Mouse (Mus musculus): ENCODE data around the gene Brinp3. TPM values are rescaled to one million over a fixed set of nuclear protein-coding genes. Genes with fewer than 3 reads are reported as not detected.

Brinp3 gene
- polyA plus RNA-seq, 1 experiment from 2014 or later, result 0.13 TPM

DNA sequence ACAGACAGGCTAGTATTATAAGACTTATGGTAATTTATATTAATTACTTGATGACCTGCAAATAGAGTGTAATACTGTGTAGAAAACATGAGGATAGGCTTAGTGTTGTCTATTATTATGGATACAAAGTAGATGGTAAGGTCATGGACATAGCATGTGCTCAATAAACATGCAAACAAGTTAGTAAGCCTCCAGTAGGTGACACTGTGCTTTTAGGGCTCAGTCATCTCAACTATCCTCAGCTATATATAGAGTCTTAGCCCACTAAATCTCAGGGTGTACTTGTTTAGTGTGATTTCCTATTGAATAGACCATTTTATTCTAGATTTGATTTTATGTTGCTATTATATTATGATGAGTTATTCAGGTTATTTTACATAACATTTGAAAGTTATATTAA, 34.0 kb downstream of the Brinp3 start:
- H3K4me2 ChIP-seq, result no peak overlapping the region
- no peaks in the 10 kb centered on the region for H3K4me1 ChIP-seq (ENCODE audit: control insufficient read depth, insufficient read depth, low read length)
- H3K9me3 ChIP-seq (replicated peaks; ENCODE audit: control insufficient read depth, low read length), result no peaks in the 10 kb centered on the region
- no peak overlapping the region for H3K27ac ChIP-seq (ENCODE audit: low read depth, low read length)
- H3K36me3 ChIP-seq (ENCODE audit: control insufficient read depth, insufficient read depth, low read length), result no peaks in the 10 kb centered on the region
- ATAC-seq (replicated peaks; ENCODE audit: insufficient number of reproducible peaks, low FRiP score, low TSS enrichment), result no peak
- no peak overlapping the region for H3K9ac ChIP-seq (ENCODE audit: low read depth, low read length)
- H3K4me3 ChIP-seq (ENCODE audit: low read depth, low read length), result no peak overlapping the region
- no peaks in the 10 kb centered on the region for H3K27me3 ChIP-seq (ENCODE audit: control insufficient read depth, insufficient read depth, low read length)

DNA sequence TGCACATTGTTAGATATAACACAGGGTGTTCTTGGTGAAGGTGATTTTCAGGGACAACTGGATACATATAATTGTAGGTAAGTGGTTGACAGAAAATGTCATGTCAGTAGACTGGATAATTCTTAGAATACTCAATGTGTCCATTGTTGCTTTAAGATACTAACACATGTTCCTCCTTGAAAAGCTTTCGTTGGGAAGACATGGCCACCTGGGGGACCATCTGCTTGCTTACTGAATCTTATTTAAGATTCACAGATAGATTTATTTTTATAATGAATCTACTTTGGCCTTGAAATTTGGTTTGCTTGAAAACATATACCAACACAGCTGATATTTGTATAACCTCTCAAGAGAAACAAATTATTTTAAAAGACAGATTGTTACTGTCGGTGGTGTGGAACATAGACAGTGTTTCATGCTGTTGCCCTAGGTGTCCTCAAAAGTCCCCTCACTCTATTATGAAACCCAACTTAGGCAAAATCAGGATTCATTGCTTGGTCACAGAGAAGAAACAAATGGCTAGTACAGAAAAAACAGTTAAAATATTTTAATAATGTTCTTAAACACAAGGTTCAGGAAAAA, 52.4 kb downstream of the Brinp3 start:
- Histone ChIP-seq H3K27me3 (ENCODE audit: control insufficient read depth, insufficient read depth, low read length) (no peaks in the 10 kb centered on the region), H3K9me3 (replicated peaks; ENCODE audit: control insufficient read depth, low read length) (no peaks in the 10 kb centered on the region), H3K36me3 (ENCODE audit: control insufficient read depth, insufficient read depth, low read length) (no peaks in the 10 kb centered on the region), H3K4me1 (ENCODE audit: control insufficient read depth, insufficient read depth, low read length) (no peaks in the 10 kb centered on the region), H3K4me2 (no peak overlapping the region), H3K4me3 (ENCODE audit: low read depth, low read length) (no peak overlapping the region), H3K27ac (ENCODE audit: low read depth, low read length) (no peak overlapping the region), H3K9ac (ENCODE audit: low read depth, low read length) (no peak overlapping the region)
- 75% methylated on average over 2 of the region's 2 CpGs for WGBS (ENCODE audit: insufficient replicate concordance)
- no peak for ATAC-seq (replicated peaks; ENCODE audit: insufficient number of reproducible peaks, low FRiP score, low TSS enrichment)

DNA sequence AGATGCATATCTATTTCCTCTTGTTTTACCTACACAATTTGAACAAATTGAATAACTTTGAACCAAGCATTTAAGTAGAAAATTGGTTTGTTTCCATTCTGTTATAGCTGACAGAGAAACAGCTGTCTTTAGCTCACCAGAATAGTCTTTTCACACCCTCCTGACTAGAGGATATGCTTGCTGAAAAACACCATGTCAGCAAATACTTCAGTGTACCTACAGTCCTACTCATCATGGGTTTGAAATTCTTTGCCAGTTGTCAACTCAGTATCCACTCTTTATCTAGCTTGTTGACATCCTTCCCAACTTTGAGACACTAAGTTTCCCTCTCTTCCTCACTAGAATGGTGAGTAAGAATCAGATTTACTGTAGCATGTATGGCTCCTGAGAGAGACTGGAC, 62.4 kb downstream of the Brinp3 start:
- H3K27me3 ChIP-seq (ENCODE audit: control insufficient read depth, insufficient read depth, low read length), result no peaks in the 10 kb centered on the region
- no peaks in the 10 kb centered on the region for H3K9me3 ChIP-seq (replicated peaks; ENCODE audit: control insufficient read depth, low read length)
- H3K4me1 ChIP-seq (ENCODE audit: control insufficient read depth, insufficient read depth, low read length), result no peaks in the 10 kb centered on the region

DNA sequence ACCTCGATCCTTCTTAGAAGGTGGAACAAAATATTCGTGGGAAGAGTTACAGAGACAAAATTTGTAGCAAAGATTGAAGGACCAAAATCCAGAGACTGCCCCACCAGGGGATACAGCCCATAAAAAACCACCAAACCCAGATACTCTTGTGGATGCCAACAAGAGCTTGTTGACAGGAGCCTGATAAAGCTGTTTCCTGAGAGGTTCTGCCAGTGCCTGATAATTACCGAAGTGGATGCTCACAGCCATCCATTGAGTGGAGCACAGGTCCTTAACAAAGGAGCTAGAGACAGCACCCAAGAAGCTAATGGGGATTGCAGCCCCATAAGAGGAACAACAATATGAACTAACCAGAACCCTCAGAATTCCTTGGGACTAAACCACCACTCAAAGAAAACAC, 67.6 kb downstream of the Brinp3 start:
- no peak for ATAC-seq (replicated peaks; ENCODE audit: insufficient number of reproducible peaks, low FRiP score, low TSS enrichment)
- Histone ChIP-seq H3K9me3 (replicated peaks; ENCODE audit: control insufficient read depth, low read length) (no peaks in the 10 kb centered on the region), H3K9ac (ENCODE audit: low read depth, low read length) (no peak overlapping the region), H3K4me3 (ENCODE audit: low read depth, low read length) (no peak overlapping the region), H3K27ac (ENCODE audit: low read depth, low read length) (no peak overlapping the region), H3K36me3 (ENCODE audit: control insufficient read depth, insufficient read depth, low read length) (no peaks in the 10 kb centered on the region), H3K4me1 (ENCODE audit: control insufficient read depth, insufficient read depth, low read length) (no peaks in the 10 kb centered on the region), H3K4me2 (no peak overlapping the region), H3K27me3 (ENCODE audit: control insufficient read depth, insufficient read depth, low read length) (no peaks in the 10 kb centered on the region)
- 57% methylated on average over 3 of the region's 3 CpGs for WGBS (ENCODE audit: insufficient replicate concordance)

More for the DNA sequence above, 62.4 kb downstream of the Brinp3 start:
- Histone ChIP-seq H3K4me3 (ENCODE audit: low read depth, low read length) (no peak overlapping the region), H3K9ac (ENCODE audit: low read depth, low read length) (no peak overlapping the region), H3K36me3 (ENCODE audit: control insufficient read depth, insufficient read depth, low read length) (no peaks in the 10 kb centered on the region), H3K4me2 (no peak overlapping the region), H3K27ac (ENCODE audit: low read depth, low read length) (no peak overlapping the region)
- ATAC-seq (replicated peaks; ENCODE audit: insufficient number of reproducible peaks, low FRiP score, low TSS enrichment), result no peak

DNA sequence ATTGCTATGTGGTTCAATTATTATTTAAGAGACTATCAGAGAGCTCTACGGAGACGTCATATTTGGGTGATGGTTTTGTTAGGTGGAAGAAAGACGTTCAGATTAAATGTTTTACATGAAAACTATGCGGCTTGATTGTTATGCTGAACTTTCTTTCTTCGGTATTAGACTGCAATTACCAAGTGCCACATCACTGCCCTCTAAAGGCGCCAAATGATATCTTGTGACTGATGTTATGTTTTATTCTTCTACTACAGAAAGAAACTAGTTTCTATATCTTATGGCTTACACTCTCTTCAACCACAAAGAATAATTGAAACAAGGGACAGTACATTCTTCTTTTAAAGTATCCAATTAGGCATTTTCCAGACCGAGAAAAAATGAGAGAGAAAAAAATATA, 89.6 kb downstream of the Brinp3 start:
- Histone ChIP-seq H3K9me3 (replicated peaks; ENCODE audit: control insufficient read depth, low read length) (no peaks in the 10 kb centered on the region), H3K27me3 (ENCODE audit: control insufficient read depth, insufficient read depth, low read length) (no peaks in the 10 kb centered on the region), H3K36me3 (ENCODE audit: control insufficient read depth, insufficient read depth, low read length) (no peaks in the 10 kb centered on the region), H3K9ac (ENCODE audit: low read depth, low read length) (no peak overlapping the region), H3K4me1 (ENCODE audit: control insufficient read depth, insufficient read depth, low read length) (no peaks in the 10 kb centered on the region), H3K27ac (ENCODE audit: low read depth, low read length) (no peak overlapping the region), H3K4me3 (ENCODE audit: low read depth, low read length) (no peak overlapping the region), H3K4me2 (no peak overlapping the region)
- WGBS (ENCODE audit: insufficient replicate concordance), result 69% methylated on average over 7 of the region's 7 CpGs
- no peak for ATAC-seq (replicated peaks; ENCODE audit: insufficient number of reproducible peaks, low FRiP score, low TSS enrichment)

DNA sequence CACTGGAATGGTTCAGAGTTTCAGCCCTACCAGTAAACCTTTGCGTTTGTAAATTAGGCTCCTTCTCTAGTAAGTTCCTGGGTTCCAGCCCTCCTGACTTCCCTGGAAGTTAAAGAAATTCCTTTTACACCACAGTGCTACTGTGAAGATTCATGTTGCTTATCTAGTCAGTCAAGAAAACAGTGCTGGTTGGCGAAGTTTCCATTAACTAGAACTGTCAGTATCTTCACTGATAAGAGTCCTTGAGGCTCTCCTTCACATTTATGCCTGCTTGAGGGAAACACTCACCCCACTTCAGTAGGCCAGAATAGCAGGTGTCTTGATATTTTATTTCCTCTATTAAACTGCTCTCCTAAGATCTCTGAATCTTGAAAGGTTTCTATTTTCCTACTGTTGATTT, 138.3 kb downstream of the Brinp3 start:
- H3K36me3 ChIP-seq (ENCODE audit: control insufficient read depth, insufficient read depth, low read length), result no peaks in the 10 kb centered on the region
- H3K4me3 ChIP-seq (ENCODE audit: low read depth, low read length), result no peak overlapping the region
- no peak for ATAC-seq (replicated peaks; ENCODE audit: insufficient number of reproducible peaks, low FRiP score, low TSS enrichment)
- H3K27ac ChIP-seq (ENCODE audit: low read depth, low read length), result no peak overlapping the region
- H3K4me1 ChIP-seq (ENCODE audit: control insufficient read depth, insufficient read depth, low read length), result no peaks in the 10 kb centered on the region
- no peaks in the 10 kb centered on the region for H3K27me3 ChIP-seq (ENCODE audit: control insufficient read depth, insufficient read depth, low read length)
- 27% methylated on average over 2 of the region's 2 CpGs for WGBS (ENCODE audit: insufficient replicate concordance)
- H3K4me2 ChIP-seq, result no peak overlapping the region
- H3K9ac ChIP-seq (ENCODE audit: low read depth, low read length), result no peak overlapping the region
- H3K9me3 ChIP-seq (replicated peaks; ENCODE audit: control insufficient read depth, low read length), result no peaks in the 10 kb centered on the region

DNA sequence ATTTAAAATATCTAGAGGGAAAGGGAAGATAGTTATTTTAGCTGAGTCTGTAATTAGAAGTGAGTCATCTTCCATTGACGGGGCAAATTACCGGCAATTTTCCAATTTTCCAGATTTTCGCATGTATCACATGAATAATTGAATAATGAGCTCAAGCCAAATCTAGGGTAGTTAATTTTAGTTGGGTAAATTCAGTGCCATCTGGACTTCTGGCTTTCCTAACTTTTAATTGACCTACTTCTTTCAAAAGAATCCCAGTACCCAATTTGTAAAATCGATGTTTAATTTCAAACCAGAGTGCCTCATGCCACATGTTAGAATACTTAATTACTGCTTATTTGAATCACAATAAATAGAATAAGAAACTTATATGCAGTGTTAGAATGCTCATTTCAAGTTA, 162.7 kb downstream of the Brinp3 start:
- WGBS (ENCODE audit: insufficient replicate concordance), result 86% methylated on average over 4 of the region's 4 CpGs
- no peaks in the 10 kb centered on the region for H3K4me1 ChIP-seq (ENCODE audit: control insufficient read depth, insufficient read depth, low read length)
- H3K9ac ChIP-seq (ENCODE audit: low read depth, low read length), result no peak overlapping the region
- H3K36me3 ChIP-seq (ENCODE audit: control insufficient read depth, insufficient read depth, low read length), result no peaks in the 10 kb centered on the region
- no peaks in the 10 kb centered on the region for H3K27me3 ChIP-seq (ENCODE audit: control insufficient read depth, insufficient read depth, low read length)
- H3K4me3 ChIP-seq (ENCODE audit: low read depth, low read length), result no peak overlapping the region
- H3K27ac ChIP-seq (ENCODE audit: low read depth, low read length), result no peak overlapping the region
- no peak for ATAC-seq (replicated peaks; ENCODE audit: insufficient number of reproducible peaks, low FRiP score, low TSS enrichment)
- H3K4me2 ChIP-seq, result no peak overlapping the region
- no peaks in the 10 kb centered on the region for H3K9me3 ChIP-seq (replicated peaks; ENCODE audit: control insufficient read depth, low read length)

DNA sequence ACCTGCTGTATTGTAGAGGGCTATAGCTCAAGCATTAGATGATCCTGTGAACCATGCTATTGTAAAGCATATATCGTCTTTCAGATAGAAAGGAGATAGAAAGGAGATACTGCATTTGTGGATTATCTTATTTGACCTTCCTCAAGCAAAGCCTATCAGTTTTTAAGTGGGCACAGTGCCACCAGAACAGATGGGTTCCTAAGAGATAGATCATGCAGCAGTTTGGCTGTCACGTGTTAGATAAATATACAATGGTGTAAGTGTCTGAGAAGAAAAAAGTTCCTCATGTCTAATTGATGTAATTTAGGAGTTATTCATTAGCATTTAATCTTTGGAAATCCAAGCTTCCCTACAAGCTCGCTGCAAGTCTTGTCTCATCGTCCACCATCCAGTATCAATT, 206.2 kb downstream of the Brinp3 start:
- H3K27me3 ChIP-seq (ENCODE audit: control insufficient read depth, insufficient read depth, low read length), result no peaks in the 10 kb centered on the region
- no peak overlapping the region for H3K4me2 ChIP-seq
- ATAC-seq (replicated peaks; ENCODE audit: insufficient number of reproducible peaks, low FRiP score, low TSS enrichment), result no peak
- no peak overlapping the region for H3K4me3 ChIP-seq (ENCODE audit: low read depth, low read length)
- no peaks in the 10 kb centered on the region for H3K36me3 ChIP-seq (ENCODE audit: control insufficient read depth, insufficient read depth, low read length)
- H3K9me3 ChIP-seq (replicated peaks; ENCODE audit: control insufficient read depth, low read length), result no peaks in the 10 kb centered on the region
- H3K4me1 ChIP-seq (ENCODE audit: control insufficient read depth, insufficient read depth, low read length), result no peaks in the 10 kb centered on the region
- H3K27ac ChIP-seq (ENCODE audit: low read depth, low read length), result no peak overlapping the region
- WGBS (ENCODE audit: insufficient replicate concordance), result 64% methylated on average over 4 of the region's 4 CpGs
- H3K9ac ChIP-seq (ENCODE audit: low read depth, low read length), result no peak overlapping the region

DNA sequence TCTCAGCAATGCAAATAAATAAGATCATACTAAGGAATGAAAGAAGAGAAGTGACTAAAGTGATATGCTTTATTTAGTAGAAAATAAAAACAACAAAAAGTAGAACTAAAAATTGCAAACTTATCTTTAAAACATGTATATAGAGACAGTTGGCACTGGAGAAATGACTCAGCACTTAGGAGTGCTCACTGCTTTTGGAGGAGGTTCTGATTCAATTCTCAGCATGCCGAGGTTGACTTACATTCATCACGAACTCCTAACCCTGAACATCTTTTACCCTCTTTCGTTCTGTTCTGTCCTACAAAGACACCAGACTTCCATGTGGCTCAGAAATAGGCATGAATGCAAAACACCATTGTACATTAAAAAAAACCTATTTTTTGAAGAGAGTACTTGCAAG, 225.0 kb downstream of the Brinp3 start:
- no peak overlapping the region for H3K4me3 ChIP-seq (ENCODE audit: low read depth, low read length)
- no peaks in the 10 kb centered on the region for H3K4me1 ChIP-seq (ENCODE audit: control insufficient read depth, insufficient read depth, low read length)
- no peak overlapping the region for H3K4me2 ChIP-seq
- ATAC-seq (replicated peaks; ENCODE audit: insufficient number of reproducible peaks, low FRiP score, low TSS enrichment), result no peak
- H3K36me3 ChIP-seq (ENCODE audit: control insufficient read depth, insufficient read depth, low read length), result no peaks in the 10 kb centered on the region
- 69% methylated on average over 3 of the region's 3 CpGs for WGBS (ENCODE audit: insufficient replicate concordance)
- no peaks in the 10 kb centered on the region for H3K27me3 ChIP-seq (ENCODE audit: control insufficient read depth, insufficient read depth, low read length)
- no peaks in the 10 kb centered on the region for H3K9me3 ChIP-seq (replicated peaks; ENCODE audit: control insufficient read depth, low read length)
- no peak overlapping the region for H3K9ac ChIP-seq (ENCODE audit: low read depth, low read length)
- no peak overlapping the region for H3K27ac ChIP-seq (ENCODE audit: low read depth, low read length)
